Mouse (Mus musculus) E14TG2a.4 (cell line): Measurements from ENCODE around the gene Gpc6.

Experiments
- CTCF ChIP-seq: conservative IDR thresholded peaks from 2 replicates; pipeline ENCODE4 v1.5.1; 2014; ENCODE audit warnings: low read length
- NANOG ChIP-seq: IDR thresholded peaks from 2 replicates; pipeline ENCODE4 v1.6.1; 2014; ENCODE audit warnings: borderline replicate concordance, low read length, mixed read lengths
- POU5F1 ChIP-seq: IDR thresholded peaks from 2 replicates; pipeline ENCODE4 v1.6.1; 2014; ENCODE audit warnings: low read length, borderline replicate concordance

DNA sequence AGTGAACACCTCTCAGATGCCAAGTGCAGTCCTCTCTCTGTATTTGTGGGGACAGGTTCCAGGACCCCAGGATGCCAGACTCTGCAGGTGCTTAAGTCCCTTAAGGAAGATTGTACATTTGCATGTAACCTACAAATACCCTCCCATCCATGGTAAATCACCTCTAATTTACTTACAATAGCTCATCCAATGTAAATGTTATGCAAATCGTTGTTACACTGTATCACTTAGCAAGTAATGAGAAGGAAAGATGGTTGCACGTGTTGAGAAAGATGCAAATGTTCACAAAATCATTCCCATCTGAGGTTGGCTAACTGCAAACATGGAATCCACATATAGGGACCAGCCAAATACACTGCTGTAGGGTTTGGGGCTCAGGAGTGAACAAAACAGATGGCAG lies 927.7 kb downstream of the Gpc6 start:
- TF ChIP-seq CTCF (no peak), NANOG (peak; percentile 98), POU5F1 (peak; percentile 58; the same call in 1 of the 2 replicates)
